Mouse (Mus musculus): Measurements from ENCODE around the gene Epor. TPM values are rescaled to one million over a fixed set of nuclear protein-coding genes. Genes with fewer than 3 reads are reported as not detected.

The Epor gene
- polyA plus RNA-seq, 1 experiment from 2014 or later, result 144 TPM

GRCm38 (mm10) chr9:21962416-21963059 is 768 bp downstream of the Epor start:
- 2% methylated on average over 34 of the region's 34 CpGs for WGBS (ENCODE audit: insufficient replicate concordance)
- Histone ChIP-seq H3K4me3 (replicated peaks) (peak overlapping the region; percentile 85), H3K4me1 (replicated peaks) (peaks cover 52% of the 10 kb centered on the region), H3K27me3 (0 out of 2 replicates have a peak, but pooled peaks cover 6% of the 10 kb centered on the region), H3K9me3 (replicated peaks) (no peaks in the 10 kb centered on the region), H3K4me2 (peak overlapping the region; percentile 84), H3K36me3 (peaks cover 45% of the 10 kb centered on the region), H3K9ac (peak overlapping the region; percentile 98), H3K27ac (peak overlapping the region; percentile 99)
- DNase-seq (peak; percentile 99), ATAC-seq (ENCODE audit: low read depth) (peak; percentile 92)

GRCm38 (mm10) chr9:21962010-21962409 is 1.3 kb downstream of the Epor start:
- DNase-seq (no peak), ATAC-seq (ENCODE audit: low read depth) (peak; percentile 4; the same call in 1 of the 2 replicates)
- Histone ChIP-seq H3K9me3 (replicated peaks) (no peaks in the 10 kb centered on the region), H3K27me3 (0 out of 2 replicates have a peak, but pooled peaks cover 6% of the 10 kb centered on the region), H3K36me3 (peaks cover 49% of the 10 kb centered on the region), H3K4me1 (replicated peaks) (peaks cover 57% of the 10 kb centered on the region), H3K9ac (peak overlapping the region; percentile 98), H3K27ac (peak overlapping the region; percentile 99), H3K4me3 (replicated peaks) (peak overlapping the region; percentile 85), H3K4me2 (peak overlapping the region; percentile 84)
- WGBS (ENCODE audit: insufficient replicate concordance), result under 1% methylated on average over 15 of the region's 15 CpGs

GRCm38 (mm10) chr9:21961366-21961980 is 1.8 kb downstream of the Epor start:
- ATAC-seq (ENCODE audit: low read depth) (peak; percentile 2; the same call in 1 of the 2 replicates), DNase-seq (peak; percentile 54)
- Histone ChIP-seq H3K4me1 (replicated peaks) (peaks cover 62% of the 10 kb centered on the region), H3K4me3 (replicated peaks) (peak overlapping the region; percentile 85), H3K4me2 (peak overlapping the region; percentile 84), H3K36me3 (peaks cover 49% of the 10 kb centered on the region), H3K9me3 (replicated peaks) (no peaks in the 10 kb centered on the region), H3K27me3 (0 out of 2 replicates have a peak, but pooled peaks cover 6% of the 10 kb centered on the region), H3K9ac (peak overlapping the region; percentile 98), H3K27ac (peak overlapping the region; percentile 99)
- WGBS (ENCODE audit: insufficient replicate concordance), result 2% methylated on average over 35 of the region's 35 CpGs

- peak overlapping the region; percentile 85 for H3K4me3 ChIP-seq (replicated peaks)
- H3K9ac ChIP-seq, result peak overlapping the region; percentile 98
- DNase-seq (no peak), ATAC-seq (ENCODE audit: low read depth) (no peak)
- H3K27ac ChIP-seq, result peak overlapping the region; percentile 99
- peaks cover 49% of the 10 kb centered on the region for H3K36me3 ChIP-seq
- H3K4me1 ChIP-seq (replicated peaks), result peaks cover 66% of the 10 kb centered on the region
- 0 out of 2 replicates have a peak, but pooled peaks cover 6% of the 10 kb centered on the region for H3K27me3 ChIP-seq
- 39% methylated on average over 26 of the region's 26 CpGs for WGBS (ENCODE audit: insufficient replicate concordance)
- H3K4me2 ChIP-seq, result peak overlapping the region; percentile 84
- H3K9me3 ChIP-seq (replicated peaks), result no peaks in the 10 kb centered on the region
Measured at GRCm38 (mm10) chr9:21960558-21961208, 2.6 kb downstream of the Epor start.

- peak overlapping the region; percentile 84 for H3K4me2 ChIP-seq
- peaks cover 49% of the 10 kb centered on the region for H3K36me3 ChIP-seq
- no peaks in the 10 kb centered on the region for H3K9me3 ChIP-seq (replicated peaks)
- H3K9ac ChIP-seq, result peak overlapping the region; percentile 98
- ATAC-seq (ENCODE audit: low read depth), result no peak
- DNase-seq, result no peak
- H3K4me1 ChIP-seq (replicated peaks), result peaks cover 67% of the 10 kb centered on the region
- H3K27me3 ChIP-seq, result 0 out of 2 replicates have a peak, but pooled peaks cover 6% of the 10 kb centered on the region
- whole genome bisulfite sequencing (ENCODE audit: insufficient replicate concordance), result 68% methylated on average over 9 of the region's 9 CpGs
- peak overlapping the region; percentile 99 for H3K27ac ChIP-seq
- H3K4me3 ChIP-seq (replicated peaks), result peak overlapping the region; percentile 85
Measured at GRCm38 (mm10) chr9:21960135-21960534, 3.2 kb downstream of the Epor start.

- Histone ChIP-seq H3K27me3 (0 out of 2 replicates have a peak, but pooled peaks cover 6% of the 10 kb centered on the region), H3K4me2 (peak overlapping the region; percentile 84), H3K36me3 (peaks cover 49% of the 10 kb centered on the region), H3K4me1 (replicated peaks) (peaks cover 69% of the 10 kb centered on the region), H3K9ac (peak overlapping the region; percentile 98), H3K27ac (peak overlapping the region; percentile 99), H3K9me3 (replicated peaks) (no peaks in the 10 kb centered on the region), H3K4me3 (replicated peaks) (peak overlapping the region; percentile 85)
- DNase-seq (no peak), ATAC-seq (ENCODE audit: low read depth) (no peak)
- WGBS (ENCODE audit: insufficient replicate concordance), result 85% methylated on average over 7 of the region's 7 CpGs
Measured at GRCm38 (mm10) chr9:21959244-21959643, 4.1 kb downstream of the Epor start.

- H3K9ac ChIP-seq, result peak overlapping the region; percentile 98
- H3K4me2 ChIP-seq, result peak overlapping the region; percentile 84; the same call in 1 of the 2 replicates
- ATAC-seq (ENCODE audit: low read depth) (no peak), DNase-seq (no peak)
- 82% methylated on average over 5 of the region's 5 CpGs for WGBS (ENCODE audit: insufficient replicate concordance)
- H3K4me1 ChIP-seq (replicated peaks), result peaks cover 62% of the 10 kb centered on the region
- peaks cover 49% of the 10 kb centered on the region for H3K36me3 ChIP-seq
- H3K9me3 ChIP-seq (replicated peaks), result no peaks in the 10 kb centered on the region
- peak overlapping the region; percentile 99 for H3K27ac ChIP-seq
- H3K4me3 ChIP-seq (replicated peaks), result 0 out of 2 replicates have a peak overlapping the region, but pooled peaks have one; percentile 85
- H3K27me3 ChIP-seq, result 0 out of 2 replicates have a peak, but pooled peaks cover 6% of the 10 kb centered on the region
Measured at GRCm38 (mm10) chr9:21958372-21958771, 4.9 kb downstream of the Epor start.

GRCm38 (mm10) chr9:21955570-21956281 is 7.6 kb downstream of the Epor start, which contains the start of gene Swsap1:
TSS of gene Swsap1 (plus strand) at chr9:21955755.
- H3K27me3 ChIP-seq, result no peaks in the 10 kb centered on the region
- H3K9me3 ChIP-seq (replicated peaks), result no peaks in the 10 kb centered on the region
- peak within 1 kb of the TSS; percentile 99 for H3K27ac ChIP-seq
- peak; percentile 93 for ATAC-seq (ENCODE audit: low read depth)
- H3K36me3 ChIP-seq, result peaks cover 36% of the 10 kb centered on the region
- peak within 1 kb of the TSS; percentile 76 for H3K9ac ChIP-seq
- peak within 1 kb of the TSS; percentile 76 for H3K4me2 ChIP-seq
- peak within 1 kb of the TSS; percentile 73 for H3K4me3 ChIP-seq (replicated peaks)
- peaks cover 52% of the 10 kb centered on the region for H3K4me1 ChIP-seq (replicated peaks)
- DNase-seq, result peak; percentile 97
- WGBS (ENCODE audit: insufficient replicate concordance), result under 1% methylated on average over 54 of the region's 54 CpGs

- peak; percentile 66 for ATAC-seq (ENCODE audit: low read depth)
- DNase-seq, result no peak
- Histone ChIP-seq H3K27me3 (no peaks in the 10 kb centered on the region), H3K27ac (peak overlapping the region; percentile 79), H3K9me3 (replicated peaks) (no peaks in the 10 kb centered on the region), H3K4me1 (replicated peaks) (peaks cover 46% of the 10 kb centered on the region), H3K4me3 (replicated peaks) (peak overlapping the region; percentile 73), H3K4me2 (peak overlapping the region; percentile 76), H3K9ac (peak overlapping the region; percentile 76), H3K36me3 (peaks cover 31% of the 10 kb centered on the region)
- 1% methylated on average over 18 of the region's 18 CpGs for WGBS (ENCODE audit: insufficient replicate concordance)
Measured at GRCm38 (mm10) chr9:21955225-21955569, 8.1 kb downstream of the Epor start.

GRCm38 (mm10) chr9:21954635-21955034 is 8.7 kb downstream of the Epor start:
- Histone ChIP-seq H3K36me3 (peaks cover 25% of the 10 kb centered on the region), H3K9ac (peak overlapping the region; percentile 76; the same call in 1 of the 2 replicates), H3K4me1 (replicated peaks) (peaks cover 41% of the 10 kb centered on the region), H3K4me2 (peak overlapping the region; percentile 76), H3K27me3 (no peaks in the 10 kb centered on the region), H3K4me3 (replicated peaks) (peak overlapping the region; percentile 73), H3K27ac (no peak overlapping the region), H3K9me3 (replicated peaks) (no peaks in the 10 kb centered on the region)
- WGBS (ENCODE audit: insufficient replicate concordance), result 61% methylated on average over 3 of the region's 3 CpGs
- ATAC-seq (ENCODE audit: low read depth) (no peak), DNase-seq (no peak)

All from liver, embryonic 13.5 days (tissue).